Mouse (Mus musculus): ENCODE results near the gene Ankrd13c. TPM values are rescaled to one million over a fixed set of nuclear protein-coding genes. Genes with fewer than 3 reads are reported as not detected.

The Ankrd13c gene
- 28.2 and 31.3 TPM in 2 replicates for total RNA-seq (2014; rRNA removed)
- polyA plus RNA-seq (2015; fragmentation: Nextera tagmentation; extraction: Ambion mirVana), result 23.7 and 24.9 TPM in 2 replicates

- Histone ChIP-seq H3K36me3 (ENCODE audit: insufficient read depth, low read length) (no peaks in the 10 kb centered on the region), H3K9me3 (ENCODE audit: low read length) (no peaks in the 10 kb centered on the region), H3K4me3 (ENCODE audit: low read length) (peak within 1 kb of the TSS; percentile 98), H3K4me1 (ENCODE audit: insufficient read depth, low read length) (peaks cover 13% of the 10 kb centered on the region; the same call in 1 of the 2 replicates), H3K9ac (replicated peaks; ENCODE audit: low read length) (peak within 1 kb of the TSS; percentile 97), H3K27me3 (ENCODE audit: insufficient read depth, low read length) (no peaks in the 10 kb centered on the region), H3K4me2 (ENCODE audit: low read depth, low read length) (peak within 1 kb of the TSS; percentile 92), H3K27ac (peak within 1 kb of the TSS; percentile 94)
- ATAC-seq, result peak; percentile 100
- DNase-seq (ENCODE audit: low spot score), result peak; percentile 96
- WGBS, result under 1% methylated on average over 32 of the region's 45 CpGs
- TF ChIP-seq CTCF (IDR thresholded peaks at IDR 0.05; ENCODE audit: low read depth), result no peak
These were observed at the start of gene Ankrd13c for GRCm38 (mm10) chr3:157946843-157947358. Gene Ankrd13c, plus strand, starts transcription at chr3:157947239.

GRCm38 (mm10) chr3:157897645-157898044 is 49.4 kb upstream of the Ankrd13c start:
- 92% methylated on average over 3 of the region's 3 CpGs for WGBS
- no peak overlapping the region for H3K27ac ChIP-seq
- no peaks in the 10 kb centered on the region for H3K36me3 ChIP-seq (ENCODE audit: insufficient read depth, low read length)
- H3K9ac ChIP-seq (replicated peaks; ENCODE audit: low read length), result no peak overlapping the region
- H3K4me2 ChIP-seq (ENCODE audit: low read depth, low read length), result no peak overlapping the region
- TF ChIP-seq CTCF (IDR thresholded peaks at IDR 0.05; ENCODE audit: low read depth), result no peak
- no peak overlapping the region for H3K4me3 ChIP-seq (ENCODE audit: low read length)
- no peaks in the 10 kb centered on the region for H3K4me1 ChIP-seq (ENCODE audit: insufficient read depth, low read length)
- no peaks in the 10 kb centered on the region for H3K27me3 ChIP-seq (ENCODE audit: insufficient read depth, low read length)
- ATAC-seq, result no peak
- no peak for DNase-seq (ENCODE audit: low spot score)
- H3K9me3 ChIP-seq (ENCODE audit: low read length), result no peaks in the 10 kb centered on the region

DNA sequence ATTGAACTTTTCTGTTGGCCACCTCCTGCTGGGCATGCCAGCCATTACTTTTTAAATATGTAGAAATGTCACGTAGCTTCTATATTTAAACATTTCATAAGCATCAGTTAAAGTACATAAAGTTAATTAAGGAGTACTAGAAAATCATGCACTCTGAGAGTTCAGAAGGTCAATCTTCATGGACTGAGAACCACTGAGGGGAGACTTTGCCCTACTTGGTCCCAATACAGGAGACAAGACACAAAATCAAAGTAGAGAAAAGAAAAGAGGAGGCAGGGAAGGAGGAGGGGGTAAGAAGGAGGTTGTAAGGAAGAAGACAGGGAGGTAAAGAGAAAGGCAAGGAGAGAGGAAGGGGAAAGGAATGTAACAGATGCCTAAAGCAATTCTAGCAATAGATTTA is 47.1 kb upstream of the Ankrd13c start:
- Histone ChIP-seq H3K27me3 (ENCODE audit: insufficient read depth, low read length) (no peaks in the 10 kb centered on the region), H3K4me2 (ENCODE audit: low read depth, low read length) (no peak overlapping the region), H3K36me3 (ENCODE audit: insufficient read depth, low read length) (no peaks in the 10 kb centered on the region), H3K4me3 (ENCODE audit: low read length) (no peak overlapping the region), H3K9me3 (ENCODE audit: low read length) (no peaks in the 10 kb centered on the region), H3K27ac (no peak overlapping the region), H3K4me1 (ENCODE audit: insufficient read depth, low read length) (no peaks in the 10 kb centered on the region), H3K9ac (replicated peaks; ENCODE audit: low read length) (no peak overlapping the region)
- DNase-seq (ENCODE audit: low spot score) (no peak), ATAC-seq (no peak)
- 85% methylated on average over 1 of the region's 1 CpGs for WGBS
- TF ChIP-seq CTCF (IDR thresholded peaks at IDR 0.05; ENCODE audit: low read depth), result no peak

- H3K4me3 ChIP-seq (ENCODE audit: low read length), result no peak overlapping the region
- 91% methylated on average over 5 of the region's 5 CpGs for WGBS
- H3K9ac ChIP-seq (replicated peaks; ENCODE audit: low read length), result no peak overlapping the region
- no peaks in the 10 kb centered on the region for H3K4me1 ChIP-seq (ENCODE audit: insufficient read depth, low read length)
- DNase-seq (ENCODE audit: low spot score) (no peak), ATAC-seq (no peak)
- no peaks in the 10 kb centered on the region for H3K9me3 ChIP-seq (ENCODE audit: low read length)
- H3K4me2 ChIP-seq (ENCODE audit: low read depth, low read length), result no peak overlapping the region
- no peaks in the 10 kb centered on the region for H3K27me3 ChIP-seq (ENCODE audit: insufficient read depth, low read length)
- H3K36me3 ChIP-seq (ENCODE audit: insufficient read depth, low read length), result no peaks in the 10 kb centered on the region
- no peak for TF ChIP-seq CTCF (IDR thresholded peaks at IDR 0.05; ENCODE audit: low read depth)
- H3K27ac ChIP-seq, result no peak overlapping the region
These were observed 45.3 kb upstream of the Ankrd13c start for GRCm38 (mm10) chr3:157901721-157902120.

DNA sequence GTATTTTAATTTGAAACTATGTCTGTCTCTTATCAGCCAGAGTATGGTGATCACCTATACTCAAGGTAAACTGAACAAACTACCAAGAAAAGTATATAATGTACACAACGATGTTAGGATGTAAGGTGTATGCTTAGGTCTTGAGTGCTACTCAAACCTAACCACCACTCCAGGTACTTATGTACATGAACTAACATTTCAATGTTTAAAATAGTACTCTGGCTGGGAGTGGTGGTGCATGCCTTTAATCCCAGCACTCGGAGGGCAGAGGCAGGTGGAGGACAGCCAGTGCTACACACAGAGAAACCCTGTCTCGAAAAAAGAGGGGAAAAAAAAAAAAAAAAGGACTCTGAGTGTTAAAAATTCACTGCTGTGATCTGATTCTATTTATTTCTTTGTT is 38.9 kb upstream of the Ankrd13c start:
- no peak overlapping the region for H3K9ac ChIP-seq (replicated peaks; ENCODE audit: low read length)
- H3K27ac ChIP-seq, result no peak overlapping the region
- no peak for TF ChIP-seq CTCF (IDR thresholded peaks at IDR 0.05; ENCODE audit: low read depth)
- H3K4me3 ChIP-seq (ENCODE audit: low read length), result no peak overlapping the region
- 86% methylated on average over 3 of the region's 3 CpGs for WGBS
- H3K27me3 ChIP-seq (ENCODE audit: insufficient read depth, low read length), result no peaks in the 10 kb centered on the region
- DNase-seq (ENCODE audit: low spot score), result no peak
- H3K9me3 ChIP-seq (ENCODE audit: low read length), result no peaks in the 10 kb centered on the region
- no peaks in the 10 kb centered on the region for H3K4me1 ChIP-seq (ENCODE audit: insufficient read depth, low read length)
- no peak overlapping the region for H3K4me2 ChIP-seq (ENCODE audit: low read depth, low read length)
- no peak for ATAC-seq
- H3K36me3 ChIP-seq (ENCODE audit: insufficient read depth, low read length), result no peaks in the 10 kb centered on the region

DNA sequence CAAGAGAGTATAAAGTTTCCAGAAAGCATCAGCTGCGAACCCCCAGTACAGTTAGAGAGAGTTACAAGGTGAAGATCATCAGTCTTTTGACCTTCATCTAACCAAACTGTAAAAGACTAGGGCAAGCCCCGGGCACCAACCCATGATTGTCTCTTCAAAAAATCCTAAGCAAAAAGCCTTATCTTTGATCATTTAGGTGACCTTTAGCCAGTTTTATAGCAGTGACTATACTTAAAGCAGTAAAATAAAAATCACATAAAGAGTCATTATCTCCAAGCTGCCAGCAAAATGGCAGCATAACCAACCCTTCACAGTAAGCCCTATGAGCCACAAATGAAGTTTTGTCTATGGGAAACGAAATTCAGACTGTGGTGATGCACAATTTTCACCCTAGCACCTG is 36.8 kb upstream of the Ankrd13c start:
- ATAC-seq (no peak), DNase-seq (ENCODE audit: low spot score) (no peak)
- H3K4me3 ChIP-seq (ENCODE audit: low read length), result no peak overlapping the region
- no peak overlapping the region for H3K27ac ChIP-seq
- H3K9me3 ChIP-seq (ENCODE audit: low read length), result no peaks in the 10 kb centered on the region
- no peak overlapping the region for H3K9ac ChIP-seq (replicated peaks; ENCODE audit: low read length)
- TF ChIP-seq CTCF (IDR thresholded peaks at IDR 0.05; ENCODE audit: low read depth), result no peak
- H3K27me3 ChIP-seq (ENCODE audit: insufficient read depth, low read length), result no peaks in the 10 kb centered on the region
- no peaks in the 10 kb centered on the region for H3K4me1 ChIP-seq (ENCODE audit: insufficient read depth, low read length)
- H3K4me2 ChIP-seq (ENCODE audit: low read depth, low read length), result no peak overlapping the region
- H3K36me3 ChIP-seq (ENCODE audit: insufficient read depth, low read length), result no peaks in the 10 kb centered on the region
- 80% methylated on average over 3 of the region's 3 CpGs for WGBS

GRCm38 (mm10) chr3:157912155-157912554 is 34.9 kb upstream of the Ankrd13c start:
- H3K4me1 ChIP-seq (ENCODE audit: insufficient read depth, low read length), result no peaks in the 10 kb centered on the region
- no peaks in the 10 kb centered on the region for H3K9me3 ChIP-seq (ENCODE audit: low read length)
- H3K27me3 ChIP-seq (ENCODE audit: insufficient read depth, low read length), result no peaks in the 10 kb centered on the region
- TF ChIP-seq CTCF (IDR thresholded peaks at IDR 0.05; ENCODE audit: low read depth), result no peak
- no peak overlapping the region for H3K4me2 ChIP-seq (ENCODE audit: low read depth, low read length)
- no peak overlapping the region for H3K27ac ChIP-seq
- no peak overlapping the region for H3K9ac ChIP-seq (replicated peaks; ENCODE audit: low read length)
- ATAC-seq (no peak), DNase-seq (ENCODE audit: low spot score) (no peak)
- WGBS, result 96% methylated on average over 2 of the region's 2 CpGs
- H3K36me3 ChIP-seq (ENCODE audit: insufficient read depth, low read length), result no peaks in the 10 kb centered on the region
- no peak overlapping the region for H3K4me3 ChIP-seq (ENCODE audit: low read length)

Data from hindbrain, postnatal 0 days (tissue).